Mouse (Mus musculus): Measurements from ENCODE around the gene Ssh2. TPM values are rescaled to one million over a fixed set of nuclear protein-coding genes. Genes with fewer than 3 reads are reported as not detected.
"Not testable (repeated sequence)": the region's sequence is repeated elsewhere in the genome, so short reads cannot be mapped to it uniquely, and the experiment has no call there.

Ssh2 gene
- polyA plus RNA-seq, 1 experiment from 2014 or later = 7.7 TPM

- DNase-seq (ENCODE audit: low spot score) = no peak
- H3K4me1 ChIP-seq = no peaks in the 10 kb centered on the region
- no peak overlapping the region for H3K27ac ChIP-seq (replicated peaks)
- H3K36me3 ChIP-seq = no peaks in the 10 kb centered on the region
- H3K27me3 ChIP-seq (ENCODE audit: low read depth, poor library complexity, severe bottlenecking) = no peaks in the 10 kb centered on the region
- WGBS = 91% methylated on average over 7 of the region's 7 CpGs
- H3K4me3 ChIP-seq = no peak overlapping the region
- H3K9me3 ChIP-seq (replicated peaks) = no peaks in the 10 kb centered on the region
These were observed 24.6 kb downstream of the Ssh2 start for GRCm38 (mm10) chr11:77240466-77241246.

GRCm38 (mm10) chr11:77242912-77243311 lies 26.8 kb downstream of the Ssh2 start:
- no peaks in the 10 kb centered on the region for H3K36me3 ChIP-seq
- DNase-seq (ENCODE audit: low spot score) = no peak

GRCm38 (mm10) chr11:77252826-77253225 lies 36.7 kb downstream of the Ssh2 start:
- 87% methylated on average over 2 of the region's 2 CpGs for WGBS
- no peak overlapping the region for H3K4me3 ChIP-seq
- no peaks in the 10 kb centered on the region for H3K36me3 ChIP-seq
- H3K4me1 ChIP-seq = no peaks in the 10 kb centered on the region
- no peaks in the 10 kb centered on the region for H3K9me3 ChIP-seq (replicated peaks)
- no peak for DNase-seq (ENCODE audit: low spot score)
- no peaks in the 10 kb centered on the region for H3K27me3 ChIP-seq (ENCODE audit: low read depth, poor library complexity, severe bottlenecking)
- H3K27ac ChIP-seq (replicated peaks) = no peak overlapping the region

More at GRCm38 (mm10) chr11:77242912-77243311, 26.8 kb downstream of the Ssh2 start:
- WGBS = 89% methylated on average over 2 of the region's 2 CpGs
- no peaks in the 10 kb centered on the region for H3K9me3 ChIP-seq (replicated peaks)
- no peak overlapping the region for H3K4me3 ChIP-seq
- no peaks in the 10 kb centered on the region for H3K4me1 ChIP-seq
- no peak overlapping the region for H3K27ac ChIP-seq (replicated peaks)
- H3K27me3 ChIP-seq (ENCODE audit: low read depth, poor library complexity, severe bottlenecking) = no peaks in the 10 kb centered on the region

- WGBS = 66% methylated on average over 2 of the region's 2 CpGs
- DNase-seq (ENCODE audit: low spot score) = no peak
- H3K9me3 ChIP-seq (replicated peaks) = no peaks in the 10 kb centered on the region
- no peaks in the 10 kb centered on the region for H3K27me3 ChIP-seq (ENCODE audit: low read depth, poor library complexity, severe bottlenecking)
- no peak overlapping the region for H3K4me3 ChIP-seq
- no peak overlapping the region for H3K27ac ChIP-seq (replicated peaks)
- H3K4me1 ChIP-seq = no peaks in the 10 kb centered on the region
- no peaks in the 10 kb centered on the region for H3K36me3 ChIP-seq
These were observed 43.4 kb downstream of the Ssh2 start for GRCm38 (mm10) chr11:77259441-77259840.

GRCm38 (mm10) chr11:77267401-77267800 lies 51.3 kb downstream of the Ssh2 start:
- DNase-seq (ENCODE audit: low spot score) = no peak
- Histone ChIP-seq H3K27ac (replicated peaks) (no peak overlapping the region), H3K36me3 (no peaks in the 10 kb centered on the region), H3K4me3 (no peak overlapping the region), H3K4me1 (peaks cover 7% of the 10 kb centered on the region; the same call in 1 of the 2 replicates), H3K9me3 (replicated peaks) (no peaks in the 10 kb centered on the region), H3K27me3 (ENCODE audit: low read depth, poor library complexity, severe bottlenecking) (no peaks in the 10 kb centered on the region)
- WGBS = 75% methylated on average over 2 of the region's 2 CpGs

- no peak for DNase-seq (ENCODE audit: low spot score)
- no peak overlapping the region for H3K27ac ChIP-seq (replicated peaks)
- no peak overlapping the region for H3K4me3 ChIP-seq
- WGBS = 92% methylated on average over 2 of the region's 2 CpGs
- no peaks in the 10 kb centered on the region for H3K27me3 ChIP-seq (ENCODE audit: low read depth, poor library complexity, severe bottlenecking)
- no peaks in the 10 kb centered on the region for H3K36me3 ChIP-seq
- H3K9me3 ChIP-seq (replicated peaks) = no peaks in the 10 kb centered on the region
- H3K4me1 ChIP-seq = no peaks in the 10 kb centered on the region
These were observed 59.9 kb downstream of the Ssh2 start for GRCm38 (mm10) chr11:77276000-77276399.

GRCm38 (mm10) chr11:77278538-77278937 lies 62.5 kb downstream of the Ssh2 start:
- not testable (repeated sequence) for H3K27ac ChIP-seq (replicated peaks); H3K4me1 ChIP-seq; H3K36me3 ChIP-seq; H3K27me3 ChIP-seq (ENCODE audit: low read depth, poor library complexity, severe bottlenecking); H3K9me3 ChIP-seq (replicated peaks); H3K4me3 ChIP-seq; DNase-seq (ENCODE audit: low spot score)
- 86% methylated on average over 1 of the region's 1 CpGs for WGBS

- no peaks in the 10 kb centered on the region for H3K36me3 ChIP-seq
- DNase-seq (ENCODE audit: low spot score) = no peak
- WGBS = 91% methylated on average over 1 of the region's 1 CpGs
- H3K4me1 ChIP-seq = peaks cover 11% of the 10 kb centered on the region
- no peaks in the 10 kb centered on the region for H3K9me3 ChIP-seq (replicated peaks)
- no peaks in the 10 kb centered on the region for H3K27me3 ChIP-seq (ENCODE audit: low read depth, poor library complexity, severe bottlenecking)
- no peak overlapping the region for H3K27ac ChIP-seq (replicated peaks)
- H3K4me3 ChIP-seq = no peak overlapping the region
These were observed 64.1 kb downstream of the Ssh2 start for GRCm38 (mm10) chr11:77280219-77280618.

- no peaks in the 10 kb centered on the region for H3K9me3 ChIP-seq (replicated peaks)
- no peak for DNase-seq (ENCODE audit: low spot score)
- no peaks in the 10 kb centered on the region for H3K27me3 ChIP-seq (ENCODE audit: low read depth, poor library complexity, severe bottlenecking)
- 82% methylated on average over 4 of the region's 4 CpGs for WGBS
- no peaks in the 10 kb centered on the region for H3K4me1 ChIP-seq
- H3K36me3 ChIP-seq = no peaks in the 10 kb centered on the region
- H3K27ac ChIP-seq (replicated peaks) = no peak overlapping the region
- no peak overlapping the region for H3K4me3 ChIP-seq
These were observed 75.4 kb downstream of the Ssh2 start for GRCm38 (mm10) chr11:77291447-77291846.

- not testable (repeated sequence) for H3K27ac ChIP-seq (replicated peaks); H3K4me3 ChIP-seq; DNase-seq (ENCODE audit: low spot score); H3K4me1 ChIP-seq; H3K36me3 ChIP-seq; H3K27me3 ChIP-seq (ENCODE audit: low read depth, poor library complexity, severe bottlenecking); H3K9me3 ChIP-seq (replicated peaks)
- 92% methylated on average over 11 of the region's 11 CpGs for WGBS
These were observed 77.6 kb downstream of the Ssh2 start for GRCm38 (mm10) chr11:77293673-77294072.

- no peaks in the 10 kb centered on the region for H3K36me3 ChIP-seq
- 85% methylated on average over 1 of the region's 1 CpGs for WGBS
- no peak for DNase-seq (ENCODE audit: low spot score)
- H3K4me3 ChIP-seq = no peak overlapping the region
- no peaks in the 10 kb centered on the region for H3K9me3 ChIP-seq (replicated peaks)
- no peak overlapping the region for H3K27ac ChIP-seq (replicated peaks)
- no peaks in the 10 kb centered on the region for H3K27me3 ChIP-seq (ENCODE audit: low read depth, poor library complexity, severe bottlenecking)
- H3K4me1 ChIP-seq = no peaks in the 10 kb centered on the region
These were observed 81.2 kb downstream of the Ssh2 start for GRCm38 (mm10) chr11:77297246-77297645.

GRCm38 (mm10) chr11:77307205-77307604 lies 91.1 kb downstream of the Ssh2 start:
- Histone ChIP-seq H3K27me3 (ENCODE audit: low read depth, poor library complexity, severe bottlenecking) (no peaks in the 10 kb centered on the region), H3K9me3 (replicated peaks) (no peaks in the 10 kb centered on the region), H3K36me3 (no peaks in the 10 kb centered on the region), H3K4me3 (no peak overlapping the region), H3K27ac (replicated peaks) (no peak overlapping the region), H3K4me1 (no peaks in the 10 kb centered on the region)
- no peak for DNase-seq (ENCODE audit: low spot score)
- 94% methylated on average over 3 of the region's 3 CpGs for WGBS

- Histone ChIP-seq H3K36me3 (no peaks in the 10 kb centered on the region), H3K4me1 (no peaks in the 10 kb centered on the region), H3K27me3 (ENCODE audit: low read depth, poor library complexity, severe bottlenecking) (no peaks in the 10 kb centered on the region), H3K4me3 (no peak overlapping the region), H3K27ac (replicated peaks) (no peak overlapping the region), H3K9me3 (replicated peaks) (no peaks in the 10 kb centered on the region)
- WGBS = 6% methylated on average over 1 of the region's 1 CpGs
- DNase-seq (ENCODE audit: low spot score) = no peak
These were observed 92.4 kb downstream of the Ssh2 start for GRCm38 (mm10) chr11:77308533-77308932.

Measured in midbrain, embryonic 10.5 days (tissue).